ENCODE assay signal across 12 mouse cellular contexts in the genomic region with DNA sequence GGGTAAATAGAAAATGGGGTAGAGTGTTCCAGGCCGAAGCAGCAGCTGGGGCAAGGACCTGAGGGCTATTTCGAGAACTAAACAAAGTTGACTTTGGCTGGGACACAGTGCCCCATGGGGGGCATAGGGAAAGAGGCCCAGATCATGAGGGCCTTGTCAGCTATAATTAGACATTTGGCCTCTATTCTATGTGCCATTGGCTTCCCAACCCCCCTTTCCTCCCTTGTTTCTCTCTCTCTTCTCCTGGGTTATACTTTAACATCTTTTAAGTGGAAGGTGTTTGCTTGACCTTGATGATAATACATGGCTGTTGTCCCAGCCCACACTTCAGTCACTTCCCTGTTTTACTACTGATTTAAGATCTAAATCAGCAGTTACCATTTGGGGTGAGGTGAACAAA.
A peak's percentile ranks its signal among the peaks of the same experiment; 100 is the strongest.
DNase-seq lines count a peak whose midpoint lies in the region; ATAC-seq lines count a peak whose summit lies in the region.
"Had no signal": no experiment of that assay in that cellular context is flagged by ENCODE, and none has a peak within 500 bp of the region (broad histone marks: within the 10 kb centered on the region; RNA-seq: fewer than 3 reads in every experiment).

No protein-coding gene starts in this region.

- H3K27ac ChIP-seq in brown adipose tissue, adult 24 weeks (replicated peaks; ENCODE audit: low read depth, low read length): peak overlapping the region; percentile 81
- H3K27ac ChIP-seq in lung, embryonic 15.5 days: peak overlapping the region; percentile 58
- no peak overlapping the region for H3K27ac ChIP-seq in neural tube, embryonic 15.5 days (replicated peaks)
- no peak overlapping the region for H3K27ac ChIP-seq in forebrain, embryonic 11.5 days (ENCODE audit: low read depth, low read length)
- H3K27ac ChIP-seq: forebrain, embryonic 12.5 days; macrophage; neural tube, embryonic 13.5 days had no signal

- no peak overlapping the region for H3K4me2 ChIP-seq in lung, embryonic 15.5 days
- no peak overlapping the region for H3K4me2 ChIP-seq in neural tube, embryonic 15.5 days
- no peak overlapping the region for H3K4me2 ChIP-seq in forebrain, embryonic 11.5 days (ENCODE audit: low read depth, low read length, severe bottlenecking)
- H3K4me2 ChIP-seq: forebrain, embryonic 12.5 days; neural tube, embryonic 13.5 days had no signal

- DNase-seq in cerebellum, adult 11-12 months: peak; percentile 9
- no peak for DNase-seq in cerebellum, postnatal 4 days (ENCODE audit: low spot score in 2 of 2)
- peak; percentile 37 for DNase-seq in heart, postnatal 4 days
- no peak for DNase-seq in forebrain, embryonic 11.5 days (ENCODE audit: low spot score)
- no peak for DNase-seq in layer of hippocampus, postnatal 25 days (ENCODE audit: extremely low spot score in 1 of 2, low spot score in 1 of 2)
- DNase-seq: layer of hippocampus, adult 9-11 months had no signal

- H3K36me3 ChIP-seq in lung, embryonic 15.5 days: no peaks in the 10 kb centered on the region
- H3K36me3 ChIP-seq in neural tube, embryonic 15.5 days: no peaks in the 10 kb centered on the region
- H3K36me3 ChIP-seq in forebrain, embryonic 11.5 days (ENCODE audit: control insufficient read depth, insufficient read depth, low read length): no peaks in the 10 kb centered on the region
- H3K36me3 ChIP-seq: forebrain, embryonic 12.5 days; neural tube, embryonic 13.5 days had no signal

- no peak for ATAC-seq in lung, embryonic 15.5 days (ENCODE audit: borderline replicate concordance, extremely low read depth, low FRiP score, low TSS enrichment)
- no peak for ATAC-seq in neural tube, embryonic 15.5 days (ENCODE audit: low FRiP score)
- ATAC-seq in forebrain, embryonic 11.5 days (replicated peaks; ENCODE audit: low FRiP score): no peak

- H3K4me3 ChIP-seq in brown adipose tissue, adult 24 weeks (ENCODE audit: insufficient read depth, low read depth, low read length): no peak overlapping the region
- no peak overlapping the region for H3K4me3 ChIP-seq in lung, embryonic 15.5 days
- no peak overlapping the region for H3K4me3 ChIP-seq in neural tube, embryonic 15.5 days (replicated peaks)
- H3K4me3 ChIP-seq in forebrain, embryonic 11.5 days (ENCODE audit: low read depth, low read length): no peak overlapping the region
- H3K4me3 ChIP-seq: forebrain, embryonic 12.5 days; neural tube, embryonic 13.5 days had no signal

- 53% methylated on average over 2 of the region's 2 CpGs for WGBS in lung, embryonic 15.5 days
- WGBS in neural tube, embryonic 15.5 days: 72% methylated on average over 2 of the region's 2 CpGs
- 89% methylated on average over 2 of the region's 2 CpGs for WGBS in forebrain, embryonic 11.5 days

- no peaks in the 10 kb centered on the region for H3K9me3 ChIP-seq in lung, embryonic 15.5 days
- H3K9me3 ChIP-seq in neural tube, embryonic 15.5 days (replicated peaks): no peaks in the 10 kb centered on the region
- H3K9me3 ChIP-seq in forebrain, embryonic 11.5 days (ENCODE audit: control insufficient read depth, low read length): no peaks in the 10 kb centered on the region
- H3K9me3 ChIP-seq: forebrain, embryonic 12.5 days; neural tube, embryonic 13.5 days had no signal

- H3K9ac ChIP-seq in lung, embryonic 15.5 days: no peak overlapping the region
- no peak overlapping the region for H3K9ac ChIP-seq in neural tube, embryonic 15.5 days (replicated peaks)
- H3K9ac ChIP-seq in forebrain, embryonic 11.5 days (ENCODE audit: low read length): no peak overlapping the region
- H3K9ac ChIP-seq: forebrain, embryonic 12.5 days; neural tube, embryonic 13.5 days had no signal

- no peaks in the 10 kb centered on the region for H3K27me3 ChIP-seq in lung, embryonic 15.5 days
- H3K27me3 ChIP-seq in neural tube, embryonic 15.5 days (replicated peaks): no peaks in the 10 kb centered on the region
- H3K27me3 ChIP-seq in forebrain, embryonic 11.5 days (ENCODE audit: control insufficient read depth, insufficient read depth, low read length): no peaks in the 10 kb centered on the region
- H3K27me3 ChIP-seq: forebrain, embryonic 12.5 days; neural tube, embryonic 13.5 days had no signal

- no peaks in the 10 kb centered on the region for H3K4me1 ChIP-seq in brown adipose tissue, adult 24 weeks (ENCODE audit: control insufficient read depth, insufficient read depth, insufficient read length, low read length)
- H3K4me1 ChIP-seq in lung, embryonic 15.5 days: peaks cover 24% of the 10 kb centered on the region
- peaks cover 5% of the 10 kb centered on the region for H3K4me1 ChIP-seq in neural tube, embryonic 15.5 days
- H3K4me1 ChIP-seq in forebrain, embryonic 11.5 days (replicated peaks; ENCODE audit: control insufficient read depth, insufficient read depth, low read length): no peaks in the 10 kb centered on the region

Comparison
In these comparisons a context has a peak if more than half of its experiments do, and no peak if none do; other contexts are left out.
1. DNase-seq: peak in cerebellum, adult 11-12 months (single experiment) and heart, postnatal 4 days (single experiment); none in cerebellum, postnatal 4 days (0 of 2), forebrain, embryonic 11.5 days (single experiment) and layer of hippocampus, postnatal 25 days (0 of 2).
2. H3K27ac ChIP-seq: peak in brown adipose tissue, adult 24 weeks (single experiment) and lung, embryonic 15.5 days (single experiment); none in neural tube, embryonic 15.5 days (single experiment) and forebrain, embryonic 11.5 days (single experiment).